Mouse (Mus musculus) gastrocnemius, adult 8-10 months (tissue): ENCODE measurements at regions not wholly inside any gene's neighbourhood (a gene's known extent, or its start where the extent isn't known, plus 50 kb on each side); places are given as distances from the start of the nearest gene placed in this dataset.

Experiments used
- DNase-seq, 2 experiments: peaks; one replicate each; pipeline ENCODE4 v3.0.0; 2022; ENCODE audit warnings: low spot score in 2 of 2

DNA sequence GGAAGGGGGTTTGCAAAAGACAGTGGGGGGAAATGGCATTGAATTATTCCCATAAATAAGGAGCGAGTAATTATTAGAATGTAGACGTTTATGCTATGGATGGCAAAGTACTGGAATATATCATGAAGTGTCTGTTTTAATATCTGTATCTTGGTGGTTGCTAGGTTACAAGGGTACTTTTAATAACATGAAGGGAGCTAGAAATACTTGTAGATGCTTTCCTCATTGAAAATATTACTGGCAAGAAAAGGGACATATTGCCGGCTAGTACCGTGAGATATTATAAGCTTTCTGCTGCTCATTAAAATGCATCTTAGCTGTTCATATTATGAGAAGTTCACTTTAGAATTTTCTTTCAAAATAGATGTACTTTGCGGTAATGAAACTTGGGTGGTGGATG lies 278.4 kb downstream of the Mex3b start:
- no peak for DNase-seq

GRCm38 (mm10) chr7:83161226-83161625 lies 294.1 kb downstream of the Mex3b start:
- no peak for DNase-seq

GRCm38 (mm10) chr7:83162868-83163267 lies 295.7 kb downstream of the Mex3b start:
- DNase-seq: no peak

GRCm38 (mm10) chr7:83179403-83179802 lies 312.3 kb downstream of the Mex3b start:
- DNase-seq: no peak

GRCm38 (mm10) chr7:83186341-83186740 lies 319.2 kb downstream of the Mex3b start:
- no peak for DNase-seq

- DNase-seq: no peak
Measured at GRCm38 (mm10) chr7:83195896-83196537, 328.9 kb downstream of the Mex3b start.

- no peak for DNase-seq
Measured at GRCm38 (mm10) chr7:83197490-83197889, 330.4 kb downstream of the Mex3b start.

GRCm38 (mm10) chr7:83201126-83201686 lies 334.1 kb downstream of the Mex3b start:
- DNase-seq: no peak

GRCm38 (mm10) chr7:83201768-83202493 lies 334.8 kb downstream of the Mex3b start:
- peak in 1 of 2 experiments; percentile 19 for DNase-seq

GRCm38 (mm10) chr7:83203311-83204012 lies 336.3 kb downstream of the Mex3b start:
- no peak for DNase-seq

DNA sequence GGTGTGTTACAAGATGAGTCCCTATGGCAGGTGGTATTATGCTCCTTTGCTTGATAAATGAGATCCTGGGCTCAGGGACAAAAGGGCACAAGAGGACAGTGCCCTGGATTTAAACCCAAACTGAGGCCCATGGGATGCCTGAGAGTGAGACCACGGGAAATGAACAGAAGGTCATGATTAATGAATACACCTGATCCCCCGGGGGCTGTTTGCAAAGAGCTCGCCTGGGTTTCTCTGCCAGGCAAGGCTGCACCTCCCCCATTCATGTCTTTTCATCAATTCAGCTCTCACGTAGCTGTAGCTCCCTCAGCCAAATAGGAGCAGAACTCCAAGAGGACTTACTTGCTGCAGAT lies 336.9 kb downstream of the Mex3b start:
- DNase-seq: no peak

- no peak for DNase-seq
Measured at GRCm38 (mm10) chr7:83204701-83205100, 337.6 kb downstream of the Mex3b start.

- no peak for DNase-seq
Measured at GRCm38 (mm10) chr7:83206999-83207398, 339.9 kb downstream of the Mex3b start.

GRCm38 (mm10) chr7:83211611-83212010 lies 344.5 kb downstream of the Mex3b start:
- no peak for DNase-seq

- DNase-seq: no peak
Measured at GRCm38 (mm10) chr7:83222029-83222722, 355.0 kb downstream of the Mex3b start.

- no peak for DNase-seq
Measured at GRCm38 (mm10) chr7:83227262-83228108, 357.2 kb upstream of the Tmc3 start.

DNA sequence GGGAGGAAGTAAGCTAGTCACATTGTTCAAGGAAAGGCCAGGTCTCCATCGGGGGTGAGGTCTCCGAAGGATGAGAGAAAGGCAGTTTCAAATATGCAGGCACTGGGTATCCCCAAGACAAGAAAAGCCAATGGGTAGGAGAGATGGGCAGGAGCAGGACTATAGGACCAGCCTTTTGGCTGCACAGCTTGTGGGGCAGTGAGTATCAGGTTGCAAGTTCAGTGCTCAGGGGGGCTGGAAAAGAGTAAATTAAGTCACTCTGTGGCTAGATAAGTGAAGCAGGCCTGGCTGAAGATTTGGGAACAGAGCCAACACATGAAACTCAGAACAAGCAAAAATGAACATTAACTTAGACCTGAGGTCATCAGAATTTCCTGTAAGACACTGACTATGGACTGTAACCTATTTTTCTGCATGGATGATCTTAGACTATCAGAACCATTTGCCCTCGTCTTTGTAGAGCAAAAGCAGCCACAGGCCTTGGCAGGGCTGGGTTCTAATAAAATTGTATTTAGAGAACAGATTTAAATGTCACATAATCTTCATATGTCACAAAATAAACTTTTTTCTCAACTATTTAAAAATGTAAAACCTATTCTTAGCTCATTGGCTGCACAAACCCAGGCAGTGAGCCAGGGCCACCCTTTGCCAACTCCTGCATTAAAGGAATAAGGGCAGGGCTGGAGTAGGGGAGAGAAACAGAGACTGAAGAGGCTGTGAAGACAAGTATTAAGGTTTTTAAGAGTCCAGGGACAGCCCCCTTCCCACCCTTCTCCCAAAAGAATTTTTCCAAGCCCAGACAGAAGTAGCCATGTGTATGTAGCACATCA lies 354.0 kb upstream of the Tmc3 start:
- no peak for DNase-seq

- DNase-seq: no peak
Measured at GRCm38 (mm10) chr7:83235659-83236058, 349.1 kb upstream of the Tmc3 start.

DNA sequence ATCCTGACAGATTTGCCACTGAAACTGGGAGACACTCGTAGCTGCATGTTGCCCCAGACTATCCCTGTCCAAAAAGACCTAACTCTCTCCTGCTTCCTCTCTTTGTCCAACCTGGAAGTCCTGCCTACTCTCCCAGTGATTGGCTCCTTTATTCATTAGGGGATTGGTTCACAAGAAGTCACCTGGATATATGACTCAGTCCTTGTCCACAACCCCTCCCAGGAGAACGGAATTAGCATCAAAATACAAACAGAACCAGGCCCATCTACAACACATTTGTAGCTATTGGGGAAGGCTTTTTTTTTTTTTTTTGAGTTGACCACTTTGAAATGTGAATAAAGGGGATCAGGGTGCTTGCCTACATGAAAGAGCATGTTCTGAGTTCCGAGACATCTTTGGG lies 347.4 kb upstream of the Tmc3 start:
- DNase-seq: no peak

- DNase-seq: no peak
Measured at GRCm38 (mm10) chr7:83238091-83238490, 346.6 kb upstream of the Tmc3 start.
